Mouse (Mus musculus) testis, adult 10 weeks (tissue): Measurements from ENCODE around the gene Rdh11. TPM values are rescaled to one million over a fixed set of nuclear protein-coding genes. Genes with fewer than 3 reads are reported as not detected.

Source experiments
- polyA plus RNA-seq: library from polyadenylated mRNA; stranded (reverse); fragments of 350-450 nt; fragmentation: Illumina TruSeq; extraction: RNeasy Lipid Tissue Mini Kit (QIAGEN cat#74804); gene quantifications from one replicate; pipeline ENCODE4 v1.2.3, GENCODE M21; 2014; ENCODE audit warnings: low read depth, low replicate concordance

The Rdh11 gene
- 197 TPM for polyA plus RNA-seq

DNA sequence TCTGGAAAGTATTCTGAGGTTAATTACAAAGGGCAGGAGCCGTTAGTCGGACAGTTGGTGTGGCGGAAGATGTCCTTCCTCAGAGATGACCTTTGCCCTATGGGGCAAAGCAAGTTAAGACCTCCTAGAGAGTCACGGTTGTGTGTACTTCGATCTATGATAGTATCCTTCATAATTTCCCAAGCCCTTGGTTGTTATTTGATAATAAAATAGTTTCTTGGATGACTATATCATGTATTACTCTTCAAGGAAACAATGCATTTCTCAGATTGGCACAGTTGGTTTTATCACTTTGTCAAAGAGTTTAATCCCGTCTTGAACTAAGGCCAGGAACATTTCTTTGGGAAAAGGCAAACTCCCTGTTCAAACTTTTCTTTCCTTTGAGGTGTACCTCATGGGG lies at the start of gene Rdh11:
Gene Rdh11, minus strand, starts transcription at position 101 of the 400 bp plus-strand sequence.

DNA sequence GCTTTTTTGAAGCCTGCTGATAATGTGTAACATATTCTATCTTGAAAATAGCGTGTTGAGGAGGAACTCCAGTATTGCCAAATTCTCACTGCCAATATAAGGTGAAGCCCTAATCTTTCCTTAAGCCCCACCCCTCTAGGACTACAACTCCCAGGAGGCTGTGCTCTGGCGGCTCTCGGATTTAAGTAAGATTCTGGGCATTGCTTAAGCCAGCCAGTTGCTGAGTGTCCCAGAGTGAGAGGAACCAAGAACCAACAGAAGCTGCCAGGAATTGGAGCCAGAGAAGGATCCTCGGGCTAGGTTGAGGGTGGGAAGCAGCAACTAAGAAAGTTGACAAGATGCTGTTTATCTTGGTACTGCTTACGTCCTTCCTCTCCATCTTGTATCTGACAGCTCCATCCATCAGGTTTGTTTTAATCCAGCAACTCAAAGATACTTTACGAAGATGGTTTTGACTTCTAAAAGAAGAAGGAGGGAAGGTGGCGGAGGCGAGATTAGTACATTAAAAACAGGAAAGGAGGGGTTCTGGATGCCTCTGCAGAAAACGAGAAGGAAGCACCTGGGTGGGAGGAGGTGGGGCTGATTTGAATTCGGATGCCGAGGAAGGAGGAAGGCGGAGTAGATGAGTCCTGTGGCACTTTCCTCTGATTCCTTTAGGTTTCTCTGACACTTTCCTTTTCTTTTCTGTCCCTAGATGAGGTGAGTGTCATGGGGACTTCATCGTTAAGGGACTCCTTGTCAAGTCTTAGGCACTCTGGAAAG lies 16.8 kb upstream of the Rdh11 start, which contains the start of gene Rdh12:
Gene Rdh12, plus strand, starts transcription at position 212 of the 762 bp plus-strand sequence.

DNA sequence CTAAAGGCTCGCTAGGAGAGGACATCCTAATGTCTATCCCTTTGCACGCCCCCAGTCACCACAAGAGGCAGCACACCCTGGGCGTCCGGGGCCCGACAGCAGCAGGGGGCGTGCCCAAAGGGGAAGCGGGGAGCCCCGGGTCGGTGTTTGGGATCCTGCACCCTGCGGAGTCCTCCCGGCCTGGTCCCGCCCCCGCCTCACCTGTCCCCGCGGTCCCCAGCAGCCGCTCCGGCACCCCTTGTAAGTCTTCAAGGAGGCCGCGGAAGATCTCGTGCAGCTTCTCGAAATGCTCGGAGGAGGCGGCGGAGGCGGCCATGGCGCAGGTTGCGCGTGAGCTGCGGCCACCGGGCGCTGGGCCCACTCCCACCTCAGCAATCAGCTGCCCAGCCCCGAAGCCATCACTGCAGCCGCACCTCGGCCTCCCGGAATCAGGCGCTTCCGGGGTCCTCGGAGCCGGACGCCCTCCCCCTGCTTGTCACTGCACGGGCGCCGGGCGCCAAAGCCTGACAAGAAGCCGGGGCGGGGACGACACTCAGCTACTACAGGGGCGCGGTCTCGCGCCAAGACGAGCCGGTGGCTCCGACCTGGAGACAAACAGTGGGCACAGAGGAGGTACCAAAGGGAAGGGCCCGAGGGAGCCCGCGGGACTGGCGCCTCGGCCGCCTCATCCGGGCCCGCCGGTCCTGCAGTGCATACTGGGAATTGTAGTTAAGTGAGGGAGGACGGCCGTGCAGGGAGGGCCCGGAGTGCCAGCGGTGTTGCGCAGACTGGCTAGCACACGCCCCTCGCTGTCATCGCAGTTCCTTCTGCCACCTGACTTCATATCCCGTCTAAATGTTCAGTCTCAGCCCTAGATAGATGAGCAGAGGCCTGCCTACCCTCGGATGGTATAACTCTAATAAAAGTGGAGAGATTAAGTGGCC lies 19.8 kb downstream of the Rdh11 start, which contains the start of gene Vti1b:
Gene Vti1b, minus strand, starts transcription at position 649 of the 923 bp plus-strand sequence.

DNA sequence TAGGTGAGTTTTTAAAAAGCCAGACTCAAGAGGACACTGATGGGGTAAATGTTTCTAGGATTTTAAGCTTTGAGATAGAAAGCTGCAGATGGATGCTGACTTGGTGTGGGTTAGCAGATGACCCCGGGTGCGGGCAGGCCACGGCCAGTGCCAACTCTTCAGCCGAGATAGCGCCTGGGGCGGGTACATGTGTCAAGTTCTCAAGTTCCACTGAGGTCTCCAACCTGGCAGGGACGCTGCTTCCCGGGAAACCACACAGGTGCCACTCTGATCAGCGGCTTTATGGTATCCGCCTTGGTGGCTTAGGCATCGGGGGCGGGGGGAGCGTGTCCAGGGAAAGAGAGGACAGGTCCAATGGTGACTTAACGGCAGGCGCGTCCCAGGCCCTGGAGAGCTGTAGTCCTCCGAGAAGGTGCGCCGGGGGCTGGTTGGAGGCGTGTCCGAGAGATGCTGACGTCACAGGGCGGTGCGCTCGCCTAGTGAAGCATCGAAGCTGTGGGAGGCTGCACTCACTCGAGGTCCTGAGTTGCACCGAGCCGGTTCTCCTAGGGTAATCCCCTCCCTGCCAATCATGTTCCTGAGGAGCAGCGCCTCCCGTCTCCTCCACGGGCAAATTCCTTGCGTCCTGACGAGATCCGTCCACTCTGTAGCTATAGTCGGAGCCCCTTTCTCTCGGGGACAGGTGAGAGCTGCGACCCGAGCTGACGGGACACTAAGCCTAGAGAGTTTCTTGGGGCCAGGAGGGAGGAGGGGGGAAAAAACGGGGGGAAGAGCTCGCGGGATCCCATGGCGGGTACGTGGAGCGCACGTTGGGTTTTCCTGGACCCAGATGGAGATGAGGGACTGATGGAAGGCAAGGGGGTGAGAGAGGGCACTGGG lies 61.6 kb downstream of the Rdh11 start, which contains the start of gene Arg2:
Gene Arg2, plus strand, starts transcription at position 479 of the 879 bp plus-strand sequence.

Other genes with a start within 250 kb of the Rdh11 start
- gene Tmem229b, start 184.7 kb downstream of the Rdh11 start, polyA plus RNA-seq: 0.60 TPM
- 3.4 TPM for gene Plekhh1, start 163.1 kb downstream of the Rdh11 start, polyA plus RNA-seq
- 9.5 TPM for gene Pigh, start 102.6 kb downstream of the Rdh11 start, polyA plus RNA-seq
- 4.3 TPM for gene Arg2, start 61.5 kb downstream of the Rdh11 start, polyA plus RNA-seq
- gene Vti1b, start 19.6 kb downstream of the Rdh11 start, polyA plus RNA-seq: 53.0 TPM
- gene Rdh12, start 16.6 kb upstream of the Rdh11 start, polyA plus RNA-seq: 0.14 TPM
- gene Zfyve26, start 104.0 kb upstream of the Rdh11 start, polyA plus RNA-seq: 6.2 TPM
- 2.6 TPM for gene Rad51b, start 105.0 kb upstream of the Rdh11 start, polyA plus RNA-seq